Mouse (Mus musculus): ENCODE measurements around the gene Myb. TPM values are rescaled to one million over a fixed set of nuclear protein-coding genes. Genes with fewer than 3 reads are reported as not detected.

The Myb gene
- polyA plus RNA-seq (2012; rRNA removed), result 0.12 and 0.53 TPM in 2 replicates

DNA sequence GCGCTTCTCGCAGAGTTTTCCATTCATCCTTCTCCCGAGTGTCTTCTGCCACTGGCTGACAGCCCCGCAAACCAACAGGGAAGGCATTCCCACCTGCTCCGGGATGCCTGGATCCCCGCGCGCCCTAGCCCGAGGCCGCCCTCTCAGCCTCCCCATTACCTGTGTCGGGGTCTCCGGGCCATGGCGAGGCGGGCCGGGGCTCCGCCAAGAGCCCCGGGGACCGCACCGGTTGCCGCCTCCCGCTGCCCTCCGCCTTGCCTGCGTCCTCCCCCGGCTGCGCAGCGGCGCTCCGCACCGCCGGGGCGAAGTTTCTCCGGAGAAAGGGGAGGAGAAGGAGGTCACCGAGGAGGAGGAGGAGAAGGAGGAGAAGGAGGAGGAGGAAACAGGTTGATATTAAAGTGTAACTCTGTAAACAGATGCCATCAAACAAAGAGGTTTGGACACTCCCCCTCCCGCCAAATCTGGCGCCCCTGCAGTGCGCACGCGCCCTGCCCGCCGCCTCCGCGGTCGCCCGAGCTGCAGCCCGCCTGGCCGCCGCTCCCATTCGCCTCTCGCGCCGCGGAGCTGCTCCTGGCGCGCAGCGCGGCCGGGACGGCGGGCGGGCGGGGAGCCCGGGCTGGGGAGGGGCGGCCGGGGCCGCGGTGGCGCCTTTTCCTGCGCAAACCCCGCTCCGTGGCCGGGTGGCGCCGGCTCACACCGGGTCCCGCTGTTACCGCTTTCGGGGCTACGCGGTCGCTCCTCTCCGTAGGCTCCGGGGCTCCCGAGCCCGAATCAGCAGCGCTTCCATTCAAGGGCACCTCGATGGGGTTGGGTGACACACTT, at the start of gene Myb:
TSS of gene Myb (minus strand) at position 448 of the 822 bp plus-strand sequence.

Other genes starting within 250 kb of the Myb start
- 0.73 and 1.1 TPM in 2 replicates for gene Ahi1, start 208.4 kb downstream of the Myb start, polyA plus RNA-seq (2012; rRNA removed)
- gene Hbs1l, start 135.0 kb upstream of the Myb start, polyA plus RNA-seq (2012; rRNA removed), result 2.2 and 2.8 TPM in 2 replicates
- gene Aldh8a1, start 216.3 kb upstream of the Myb start, polyA plus RNA-seq (2012; rRNA removed), result not detected in 2 replicates